Mouse (Mus musculus) brain, embryonic 14.5 days (tissue): ENCODE measurements at regions not wholly inside any gene's neighbourhood (a gene's known extent, or its start where the extent isn't known, plus 50 kb on each side); places are given as distances from the start of the nearest gene placed in this dataset.

Source experiments
- CTCF ChIP-seq: fragments of 200-500 bp; IDR thresholded peaks from 2 replicates; pipeline ENCODE4 v1.5.1; 2012; ENCODE audit warnings: inconsistent platforms, mild to moderate bottlenecking, moderate library complexity, borderline replicate concordance; ENCODE audit not compliant: insufficient read depth, insufficient read length; ENCODE audit errors: extremely low read depth
- POLR2A ChIP-seq: fragments of 200-500 bp; IDR thresholded peaks from 2 replicates; pipeline ENCODE4 v1.6.1; 2012; ENCODE audit warnings: mild to moderate bottlenecking, inconsistent platforms, borderline replicate concordance; ENCODE audit not compliant: poor library complexity, insufficient read depth, insufficient read length, severe bottlenecking; ENCODE audit errors: extremely low read depth

- TF ChIP-seq CTCF (no peak), POLR2A (no peak)
Measured at GRCm38 (mm10) chr2:75154448-75154847, 328.8 kb downstream of the Mtx2 start.
